Mouse (Mus musculus) brain, embryonic 14.5 days (tissue): ENCODE results near the gene Lpar1. TPM values are rescaled to one million over a fixed set of nuclear protein-coding genes. Genes with fewer than 3 reads are reported as not detected.

ENCODE experiments used
- DNase-seq: peaks from one replicate; pipeline ENCODE4 v3.0.0-alpha.2; 2011; ENCODE audit warnings: low read depth
- CTCF ChIP-seq: fragments of 200-500 bp; IDR thresholded peaks from 2 replicates; pipeline ENCODE4 v1.5.1; 2012; ENCODE audit warnings: inconsistent platforms, mild to moderate bottlenecking, moderate library complexity, borderline replicate concordance; ENCODE audit not compliant: insufficient read depth, insufficient read length; ENCODE audit errors: extremely low read depth
- POLR2A ChIP-seq: fragments of 200-500 bp; IDR thresholded peaks from 2 replicates; pipeline ENCODE4 v1.6.1; 2012; ENCODE audit warnings: mild to moderate bottlenecking, inconsistent platforms, borderline replicate concordance; ENCODE audit not compliant: poor library complexity, insufficient read depth, insufficient read length, severe bottlenecking; ENCODE audit errors: extremely low read depth
- polyA plus RNA-seq: library from polyadenylated mRNA; depleted of rRNA; stranded (reverse); fragments of >200 nt; gene quantifications from 2 replicates; pipeline ENCODE4 v1.2.3, GENCODE M21; 2012

Lpar1 gene
- polyA plus RNA-seq, 1 experiment, result 11.9 TPM

GRCm38 (mm10) chr4:58540841-58541240 lies 12.9 kb downstream of the Lpar1 start:
- TF ChIP-seq POLR2A, result no peak
- DNase-seq, result no peak

GRCm38 (mm10) chr4:58540385-58540784 lies 13.3 kb downstream of the Lpar1 start:
- DNase-seq, result no peak
- TF ChIP-seq POLR2A, result no peak
- TF ChIP-seq CTCF, result no peak

GRCm38 (mm10) chr4:58538696-58539095 lies 15.0 kb downstream of the Lpar1 start:
- no peak for TF ChIP-seq CTCF
- TF ChIP-seq POLR2A, result no peak

GRCm38 (mm10) chr4:58535754-58536153 lies 17.9 kb downstream of the Lpar1 start:
- DNase-seq, result no peak
- TF ChIP-seq CTCF, result no peak
- TF ChIP-seq POLR2A, result no peak

More at GRCm38 (mm10) chr4:58538696-58539095, 15.0 kb downstream of the Lpar1 start:
- DNase-seq, result no peak

GRCm38 (mm10) chr4:58534726-58535350 lies 18.9 kb downstream of the Lpar1 start:
- TF ChIP-seq POLR2A (no peak), CTCF (no peak)

GRCm38 (mm10) chr4:58534141-58534571 lies 19.5 kb downstream of the Lpar1 start:
- no peak for TF ChIP-seq POLR2A
- TF ChIP-seq CTCF, result no peak
- DNase-seq, result peak; percentile 30

More at GRCm38 (mm10) chr4:58534726-58535350, 18.9 kb downstream of the Lpar1 start:
- DNase-seq, result peak; percentile 50

GRCm38 (mm10) chr4:58533519-58533918 lies 20.2 kb downstream of the Lpar1 start:
- TF ChIP-seq POLR2A (no peak), CTCF (no peak)
- peak; percentile 45 for DNase-seq

- TF ChIP-seq CTCF (no peak), POLR2A (no peak)
- no peak for DNase-seq
Observed at GRCm38 (mm10) chr4:58532326-58532725, 21.4 kb downstream of the Lpar1 start.

- no peak for DNase-seq
- TF ChIP-seq CTCF (no peak), POLR2A (no peak)
Observed at GRCm38 (mm10) chr4:58530706-58531105, 23.0 kb downstream of the Lpar1 start.

- TF ChIP-seq CTCF, result no peak
- no peak for TF ChIP-seq POLR2A
- no peak for DNase-seq
Observed at GRCm38 (mm10) chr4:58530279-58530678, 23.4 kb downstream of the Lpar1 start.

- TF ChIP-seq POLR2A (no peak), CTCF (no peak)
- no peak for DNase-seq
Observed at GRCm38 (mm10) chr4:58527852-58528251, 25.8 kb downstream of the Lpar1 start.

GRCm38 (mm10) chr4:58521137-58521536 lies 32.6 kb downstream of the Lpar1 start:
- DNase-seq, result no peak
- TF ChIP-seq CTCF (no peak), POLR2A (no peak)
